Mouse (Mus musculus) ovary, adult 18-20 months (tissue): ENCODE data around the gene Disp1.

ENCODE experiments used
- DNase-seq: peaks from one replicate; pipeline ENCODE4 v3.0.0; 2022; ENCODE audit warnings: low spot score, mixed read lengths

Disp1 gene

GRCm38 (mm10) chr1:183200926-183201325 lies 20.4 kb downstream of the Disp1 start:
- no peak for DNase-seq

- no peak for DNase-seq
These were observed 26.6 kb downstream of the Disp1 start for GRCm38 (mm10) chr1:183194763-183195162.

GRCm38 (mm10) chr1:183194151-183194550 lies 27.2 kb downstream of the Disp1 start:
- DNase-seq = no peak

GRCm38 (mm10) chr1:183191398-183191797 lies 29.9 kb downstream of the Disp1 start:
- no peak for DNase-seq

- DNase-seq = no peak
These were observed 30.9 kb downstream of the Disp1 start for GRCm38 (mm10) chr1:183190456-183190855.

GRCm38 (mm10) chr1:183189014-183189662 lies 32.2 kb downstream of the Disp1 start:
- no peak for DNase-seq

GRCm38 (mm10) chr1:183188115-183189013 lies 33.0 kb downstream of the Disp1 start:
- no peak for DNase-seq

GRCm38 (mm10) chr1:183185560-183185959 lies 35.8 kb downstream of the Disp1 start:
- DNase-seq = no peak

- no peak for DNase-seq
These were observed 36.6 kb downstream of the Disp1 start for GRCm38 (mm10) chr1:183184681-183185080.

GRCm38 (mm10) chr1:183183565-183183964 lies 37.8 kb downstream of the Disp1 start:
- DNase-seq = no peak

- DNase-seq = no peak
These were observed 38.5 kb downstream of the Disp1 start for GRCm38 (mm10) chr1:183182641-183183414.

GRCm38 (mm10) chr1:183181030-183181395 lies 40.3 kb downstream of the Disp1 start:
- DNase-seq = no peak

- no peak for DNase-seq
These were observed 40.9 kb downstream of the Disp1 start for GRCm38 (mm10) chr1:183180301-183181029.

- DNase-seq = no peak
These were observed 42.0 kb downstream of the Disp1 start for GRCm38 (mm10) chr1:183179316-183179715.

- DNase-seq = no peak
These were observed 46.1 kb downstream of the Disp1 start for GRCm38 (mm10) chr1:183175236-183175635.

GRCm38 (mm10) chr1:183171095-183171494 lies 50.2 kb downstream of the Disp1 start:
- DNase-seq = no peak

GRCm38 (mm10) chr1:183168465-183168864 lies 52.9 kb downstream of the Disp1 start:
- DNase-seq = no peak

GRCm38 (mm10) chr1:183167776-183168175 lies 53.5 kb downstream of the Disp1 start:
- no peak for DNase-seq

- DNase-seq = no peak
These were observed 54.6 kb downstream of the Disp1 start for GRCm38 (mm10) chr1:183166700-183167099.

GRCm38 (mm10) chr1:183164648-183165071 lies 56.7 kb downstream of the Disp1 start:
- DNase-seq = no peak

- DNase-seq = no peak
These were observed 57.1 kb downstream of the Disp1 start for GRCm38 (mm10) chr1:183164190-183164580.
